Mouse (Mus musculus): ENCODE data around the gene Defb42. TPM values are rescaled to one million over a fixed set of nuclear protein-coding genes. Genes with fewer than 3 reads are reported as not detected.

Defb42 gene
- polyA plus RNA-seq, 2 experiments = not detected

GRCm38 (mm10) chr14:63013082-63013481 is 33.7 kb upstream of the Defb42 start:
- no peak for ATAC-seq (ENCODE audit: insufficient read depth)
- TF ChIP-seq EP300 (IDR thresholded peaks at IDR 0.05; ENCODE audit: low read depth) = no peak
- no peak for TF ChIP-seq CTCF (IDR thresholded peaks at IDR 0.05; ENCODE audit: low read depth)
- H3K9me3 ChIP-seq (ENCODE audit: control insufficient read depth, low read length) = no peaks in the 10 kb centered on the region
- H3K27ac ChIP-seq = no peak overlapping the region
- H3K27me3 ChIP-seq (ENCODE audit: control insufficient read depth, insufficient read depth, low read length) = no peaks in the 10 kb centered on the region
- no peaks in the 10 kb centered on the region for H3K36me3 ChIP-seq (replicated peaks; ENCODE audit: control insufficient read depth, insufficient read depth, low read depth)
- 45% methylated on average over 4 of the region's 4 CpGs for WGBS (ENCODE audit: insufficient replicate concordance)
- H3K4me3 ChIP-seq (ENCODE audit: insufficient read depth in 1 of 2, low read depth in 2 of 2, low read length in 2 of 2) = no peak overlapping the region
- H3K9ac ChIP-seq (replicated peaks) = no peak overlapping the region
- H3K4me1 ChIP-seq (replicated peaks; ENCODE audit: control insufficient read depth in 2 of 2, insufficient read depth in 2 of 2, low read length in 1 of 2) = no peaks in the 10 kb centered on the region
- DNase-seq (ENCODE audit: low read depth in 3 of 3, low spot score in 3 of 3) = no peak
- no peak overlapping the region for H3K4me2 ChIP-seq (ENCODE audit: low read depth)

- Histone ChIP-seq H3K27me3 (ENCODE audit: control insufficient read depth, insufficient read depth, low read length) (no peaks in the 10 kb centered on the region; the same call in 1 of the 2 replicates), H3K27ac (no peak overlapping the region), H3K36me3 (replicated peaks; ENCODE audit: control insufficient read depth, insufficient read depth, low read depth) (no peaks in the 10 kb centered on the region), H3K9ac (replicated peaks) (no peak overlapping the region), H3K4me1 (replicated peaks; ENCODE audit: control insufficient read depth in 2 of 2, insufficient read depth in 2 of 2, low read length in 1 of 2) (no peaks in the 10 kb centered on the region), H3K9me3 (ENCODE audit: control insufficient read depth, low read length) (no peaks in the 10 kb centered on the region), H3K4me3 (ENCODE audit: insufficient read depth in 1 of 2, low read depth in 2 of 2, low read length in 2 of 2) (no peak overlapping the region), H3K4me2 (ENCODE audit: low read depth) (no peak overlapping the region)
- WGBS (ENCODE audit: insufficient replicate concordance) = 60% methylated on average over 4 of the region's 4 CpGs
- DNase-seq (ENCODE audit: low read depth in 3 of 3, low spot score in 3 of 3) (no peak), ATAC-seq (ENCODE audit: insufficient read depth) (no peak)
- TF ChIP-seq CTCF (IDR thresholded peaks at IDR 0.05; ENCODE audit: low read depth) (no peak), EP300 (IDR thresholded peaks at IDR 0.05; ENCODE audit: low read depth) (no peak)
These were observed 32.1 kb upstream of the Defb42 start for GRCm38 (mm10) chr14:63014667-63015066.

- 37% methylated on average over 6 of the region's 6 CpGs for WGBS (ENCODE audit: insufficient replicate concordance)
- Histone ChIP-seq H3K4me2 (ENCODE audit: low read depth) (no peak overlapping the region), H3K9ac (replicated peaks) (no peak overlapping the region), H3K27me3 (ENCODE audit: control insufficient read depth, insufficient read depth, low read length) (no peaks in the 10 kb centered on the region; the same call in 1 of the 2 replicates), H3K36me3 (replicated peaks; ENCODE audit: control insufficient read depth, insufficient read depth, low read depth) (no peaks in the 10 kb centered on the region), H3K27ac (no peak overlapping the region), H3K4me3 (ENCODE audit: insufficient read depth in 1 of 2, low read depth in 2 of 2, low read length in 2 of 2) (no peak overlapping the region), H3K4me1 (replicated peaks; ENCODE audit: control insufficient read depth in 2 of 2, insufficient read depth in 2 of 2, low read length in 1 of 2) (no peaks in the 10 kb centered on the region), H3K9me3 (ENCODE audit: control insufficient read depth, low read length) (no peaks in the 10 kb centered on the region)
- DNase-seq (ENCODE audit: low read depth in 3 of 3, low spot score in 3 of 3) (no peak), ATAC-seq (ENCODE audit: insufficient read depth) (no peak)
- no peak for TF ChIP-seq CTCF (IDR thresholded peaks at IDR 0.05; ENCODE audit: low read depth)
- TF ChIP-seq EP300 (IDR thresholded peaks at IDR 0.05; ENCODE audit: low read depth) = no peak
These were observed 26.2 kb upstream of the Defb42 start for GRCm38 (mm10) chr14:63020524-63021156.

- no peak for ATAC-seq (ENCODE audit: insufficient read depth)
- Histone ChIP-seq H3K4me2 (ENCODE audit: low read depth) (no peak within 1 kb of the TSS), H3K9ac (replicated peaks) (no peak within 1 kb of the TSS), H3K27ac (no peak within 1 kb of the TSS), H3K36me3 (replicated peaks; ENCODE audit: control insufficient read depth, insufficient read depth, low read depth) (no peaks in the 10 kb centered on the region), H3K4me1 (replicated peaks; ENCODE audit: control insufficient read depth in 2 of 2, insufficient read depth in 2 of 2, low read length in 1 of 2) (no peaks in the 10 kb centered on the region), H3K27me3 (ENCODE audit: control insufficient read depth, insufficient read depth, low read length) (no peaks in the 10 kb centered on the region), H3K9me3 (ENCODE audit: control insufficient read depth, low read length) (no peaks in the 10 kb centered on the region), H3K4me3 (ENCODE audit: insufficient read depth in 1 of 2, low read depth in 2 of 2, low read length in 2 of 2) (no peak within 1 kb of the TSS)
- no peak for DNase-seq (ENCODE audit: low read depth in 3 of 3, low spot score in 3 of 3)
- TF ChIP-seq EP300 (IDR thresholded peaks at IDR 0.05; ENCODE audit: low read depth) (no peak), CTCF (IDR thresholded peaks at IDR 0.05; ENCODE audit: low read depth) (no peak)
- WGBS (ENCODE audit: insufficient replicate concordance) = 61% methylated on average over 11 of the region's 14 CpGs
These were observed 3.1 kb downstream of the Defb42 start, which contains the start of gene Defb30 for GRCm38 (mm10) chr14:63049910-63050370. TSS of gene Defb30 (minus strand) at chr14:63049960.

GRCm38 (mm10) chr14:63050769-63051168 is 4.0 kb downstream of the Defb42 start:
- peak; percentile 44 to 48 (median 45) for DNase-seq (ENCODE audit: low read depth in 3 of 3, low spot score in 3 of 3)
- H3K4me1 ChIP-seq (replicated peaks; ENCODE audit: control insufficient read depth in 2 of 2, insufficient read depth in 2 of 2, low read length in 1 of 2) = no peaks in the 10 kb centered on the region
- H3K27ac ChIP-seq = no peak overlapping the region
- no peaks in the 10 kb centered on the region for H3K27me3 ChIP-seq (ENCODE audit: control insufficient read depth, insufficient read depth, low read length)
- H3K4me2 ChIP-seq (ENCODE audit: low read depth) = no peak overlapping the region
- no peaks in the 10 kb centered on the region for H3K36me3 ChIP-seq (replicated peaks; ENCODE audit: control insufficient read depth, insufficient read depth, low read depth)
- WGBS (ENCODE audit: insufficient replicate concordance) = 16% methylated on average over 5 of the region's 5 CpGs
- TF ChIP-seq EP300 (IDR thresholded peaks at IDR 0.05; ENCODE audit: low read depth) (no peak), CTCF (IDR thresholded peaks at IDR 0.05; ENCODE audit: low read depth) (peak; percentile 95)
- H3K9ac ChIP-seq (replicated peaks) = no peak overlapping the region
- H3K9me3 ChIP-seq (ENCODE audit: control insufficient read depth, low read length) = no peaks in the 10 kb centered on the region
- no peak overlapping the region for H3K4me3 ChIP-seq (ENCODE audit: insufficient read depth in 1 of 2, low read depth in 2 of 2, low read length in 2 of 2)
- ATAC-seq (ENCODE audit: insufficient read depth) = no peak

Measured in liver, embryonic 14.5 days (tissue).